Mouse (Mus musculus) midbrain, embryonic 15.5 days (tissue): ENCODE data around the gene Snrpc. TPM values are rescaled to one million over a fixed set of nuclear protein-coding genes. Genes with fewer than 3 reads are reported as not detected.
"Not testable (repeated sequence)": the region's sequence is repeated elsewhere in the genome, so short reads cannot be mapped to it uniquely, and the experiment has no call there.

Source experiments
- ATAC-seq: fragments of 200-750 bp; cut with Nextera tagmentation; replicated peaks from 2 replicates; pipeline ENCODE4 v1.8.0; 2017; ENCODE audit warnings: moderate TSS enrichment
- H3K27ac ChIP-seq: fragments of 300-500 bp; sonication (generic); 2 replicates; pipeline ENCODE4 v1.5.1; 2015; ENCODE audit warnings: mild to moderate bottlenecking, inconsistent platforms
- H3K27me3 ChIP-seq: fragments of 300-500 bp; sonication (generic); replicated peaks from 2 replicates; pipeline ENCODE4 v1.6.1; 2015; ENCODE audit warnings: inconsistent platforms
- H3K36me3 ChIP-seq: fragments of 300-500 bp; sonication (generic); replicated peaks from 2 replicates; pipeline ENCODE4 v1.6.1; 2015; ENCODE audit warnings: inconsistent platforms
- H3K4me1 ChIP-seq: fragments of 300-500 bp; sonication (generic); 2 replicates; pipeline ENCODE4 v1.6.1; 2015; ENCODE audit warnings: inconsistent platforms
- H3K4me2 ChIP-seq: fragments of 300-500 bp; sonication (generic); 2 replicates; pipeline ENCODE4 v1.6.1; 2015; ENCODE audit warnings: inconsistent platforms, mild to moderate bottlenecking, moderate library complexity
- H3K4me3 ChIP-seq: fragments of 300-500 bp; sonication (generic); 2 replicates; pipeline ENCODE4 v1.5.1; 2015; ENCODE audit warnings: mild to moderate bottlenecking, inconsistent platforms
- H3K9ac ChIP-seq: fragments of 300-500 bp; sonication (generic); 2 replicates; pipeline ENCODE4 v1.6.1; 2015; ENCODE audit warnings: mild to moderate bottlenecking, inconsistent platforms
- H3K9me3 ChIP-seq: fragments of 300-500 bp; sonication (generic); 2 replicates; pipeline ENCODE4 v1.6.1; 2016; ENCODE audit warnings: inconsistent platforms
- WGBS: fragments of 180-500 bp; shearing (Covaris S2); methylation state at CpG from one replicate; pipeline ENCODE4 v1.1.7; 2015; ENCODE audit warnings: mixed read lengths; 5-methylcytosine and 5-hydroxymethylcytosine counted together
- polyA plus RNA-seq: library from polyadenylated mRNA; unstranded; fragments of >200 nt; fragmentation: Nextera tagmentation; extraction: Ambion mirVana; gene quantifications from 2 replicates; pipeline ENCODE4 v1.2.1, GENCODE M21; 2015

Snrpc gene
- 204 and 212 TPM in 2 replicates for polyA plus RNA-seq

DNA sequence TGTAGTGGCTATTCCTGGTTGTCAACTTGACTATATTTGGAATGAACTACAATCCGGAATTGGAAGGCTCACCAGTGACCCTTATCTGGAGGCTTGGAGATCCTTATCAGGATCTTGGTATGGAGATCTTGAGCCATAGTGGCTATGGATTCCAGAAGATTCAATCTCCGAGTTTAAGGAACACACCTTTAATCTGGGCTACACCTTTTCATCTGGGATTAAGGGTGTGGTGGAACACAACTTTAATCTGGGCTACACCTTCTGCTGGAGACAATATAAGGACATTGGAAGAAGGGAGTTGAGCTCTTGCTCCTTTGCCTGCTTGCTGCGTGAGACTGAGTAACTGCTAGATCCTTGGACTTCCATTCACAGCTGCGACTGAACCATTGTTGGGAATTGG lies at the start of gene Snrpc:
TSS of gene Snrpc (plus strand) at position 301 of the 400 bp plus-strand sequence.
- not testable (repeated sequence) for H3K27ac ChIP-seq, H3K9me3 ChIP-seq, H3K36me3 ChIP-seq, H3K4me2 ChIP-seq, H3K27me3 ChIP-seq, H3K9ac ChIP-seq, H3K4me3 ChIP-seq, ATAC-seq
- H3K4me1 ChIP-seq: peaks cover 13% of the 10 kb centered on the region
- 82% methylated on average over 4 of the region's 4 CpGs for WGBS

DNA sequence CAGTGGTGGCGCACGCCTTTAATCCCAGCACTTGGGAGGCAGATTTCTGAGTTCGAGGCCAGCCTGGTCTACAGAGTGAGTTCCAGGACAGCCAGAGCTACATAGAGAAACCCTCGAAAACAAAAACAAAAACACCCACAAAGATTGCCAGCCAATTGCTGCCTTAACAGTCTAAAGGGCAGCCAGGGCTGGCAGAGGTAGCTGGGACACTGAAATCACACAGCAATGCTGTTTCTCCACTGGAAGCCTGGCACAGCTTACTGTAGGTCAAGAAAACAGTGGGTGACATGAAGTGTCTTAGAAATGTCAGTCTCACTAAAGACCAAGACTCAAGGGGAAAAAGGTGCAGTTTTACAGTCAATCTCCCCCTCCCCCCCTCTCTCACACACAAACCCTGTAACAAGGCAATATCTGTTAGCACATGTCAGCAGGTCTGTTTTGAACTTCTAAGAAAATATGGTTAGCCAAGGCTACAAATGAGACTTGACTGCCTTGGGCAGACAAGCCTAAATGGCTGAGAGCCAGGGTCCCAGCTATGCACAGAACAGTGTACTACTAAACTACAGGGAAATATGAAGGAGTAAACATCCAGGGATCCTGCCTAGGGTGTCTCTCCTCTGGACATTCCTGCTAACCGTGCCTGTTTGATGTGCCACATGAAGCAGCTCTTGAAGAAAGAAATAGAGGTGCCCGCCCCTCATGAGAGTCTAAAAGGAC lies 49.3 kb upstream of the Snrpc start:
- Histone ChIP-seq H3K4me2 (no peak overlapping the region), H3K4me1 (no peaks in the 10 kb centered on the region; the same call in 1 of the 2 replicates), H3K9me3 (no peaks in the 10 kb centered on the region), H3K9ac (no peak overlapping the region), H3K27ac (no peak overlapping the region), H3K4me3 (no peak overlapping the region), H3K27me3 (no peaks in the 10 kb centered on the region), H3K36me3 (peaks cover 4% of the 10 kb centered on the region; the same call in 1 of the 2 replicates)
- WGBS: 93% methylated on average over 6 of the region's 6 CpGs
- ATAC-seq: no peak

DNA sequence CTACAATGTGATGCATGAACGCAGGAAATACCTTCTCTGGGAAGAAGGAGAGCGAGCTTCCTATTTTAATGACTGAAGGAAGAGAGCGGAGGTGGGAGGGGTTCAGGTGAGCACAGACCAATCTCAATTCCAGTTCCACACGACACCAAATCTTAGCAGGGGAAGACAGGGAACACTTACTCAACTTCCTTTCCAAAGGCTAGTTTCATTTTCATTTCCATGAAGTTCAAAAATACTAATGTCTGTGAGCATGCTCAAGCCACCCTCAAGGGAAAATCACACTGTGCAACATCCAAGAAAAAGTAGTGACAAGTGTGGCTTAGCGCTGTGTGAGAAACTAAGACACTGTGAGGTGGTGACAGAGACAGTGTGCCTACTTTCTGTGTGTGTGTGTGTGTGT lies 47.9 kb upstream of the Snrpc start:
- H3K4me3 ChIP-seq: no peak overlapping the region
- H3K4me2 ChIP-seq: no peak overlapping the region
- H3K27me3 ChIP-seq: no peaks in the 10 kb centered on the region
- no peaks in the 10 kb centered on the region for H3K9me3 ChIP-seq
- no peak overlapping the region for H3K9ac ChIP-seq
- WGBS: 92% methylated on average over 5 of the region's 5 CpGs
- H3K27ac ChIP-seq: no peak overlapping the region
- peaks cover 4% of the 10 kb centered on the region; the same call in 1 of the 2 replicates for H3K36me3 ChIP-seq
- no peak for ATAC-seq
- no peaks in the 10 kb centered on the region; the same call in 1 of the 2 replicates for H3K4me1 ChIP-seq

DNA sequence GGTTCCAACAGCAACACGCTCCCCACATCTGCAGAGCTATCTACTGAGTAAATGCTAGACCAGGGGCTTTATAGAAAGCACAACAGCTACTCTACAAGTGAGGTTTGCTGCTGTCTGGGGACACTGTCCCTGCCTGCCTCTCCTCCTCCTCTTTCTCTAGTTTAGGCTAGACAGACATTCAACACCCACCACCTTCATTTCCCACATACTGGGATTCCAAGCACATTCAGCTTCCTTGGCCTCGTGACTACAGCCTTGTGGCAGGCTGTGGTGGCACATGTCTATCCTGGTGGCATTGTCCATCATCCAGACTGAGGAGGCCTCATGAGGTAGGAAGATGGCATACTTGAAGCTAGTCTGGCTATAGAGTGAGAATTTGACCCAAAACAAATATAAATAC lies 47.0 kb upstream of the Snrpc start:
- Histone ChIP-seq H3K36me3 (peaks cover under 1% of the 10 kb centered on the region; the same call in 1 of the 2 replicates), H3K4me1 (no peaks in the 10 kb centered on the region; the same call in 1 of the 2 replicates), H3K27ac (no peak overlapping the region), H3K9ac (no peak overlapping the region), H3K9me3 (no peaks in the 10 kb centered on the region), H3K27me3 (no peaks in the 10 kb centered on the region), H3K4me3 (no peak overlapping the region), H3K4me2 (no peak overlapping the region)
- no peak for ATAC-seq
- 79% methylated on average over 2 of the region's 2 CpGs for WGBS

DNA sequence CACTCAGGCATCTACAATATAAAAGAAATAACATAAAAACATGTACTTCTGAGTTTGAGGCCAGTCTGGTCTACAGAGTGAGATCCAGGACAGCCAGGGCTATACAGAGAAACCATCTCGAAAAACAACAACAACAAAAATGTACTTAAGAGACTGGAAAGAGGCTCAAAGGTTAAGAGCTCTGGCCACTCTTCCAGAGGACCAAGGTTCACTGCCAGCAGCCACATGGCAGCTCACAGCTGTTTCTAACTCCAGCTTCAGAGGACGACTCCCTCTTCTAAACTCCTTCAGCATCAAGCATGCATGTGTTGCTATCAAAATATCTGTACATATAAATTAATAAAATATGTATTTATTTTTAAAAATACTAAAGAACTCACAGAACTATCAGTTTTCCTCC lies 46.4 kb upstream of the Snrpc start:
- WGBS: 92% methylated on average over 2 of the region's 2 CpGs
- H3K9ac ChIP-seq: no peak overlapping the region
- no peak overlapping the region for H3K27ac ChIP-seq
- no peaks in the 10 kb centered on the region for H3K27me3 ChIP-seq
- H3K4me3 ChIP-seq: no peak overlapping the region
- no peak overlapping the region for H3K4me2 ChIP-seq
- no peaks in the 10 kb centered on the region for H3K36me3 ChIP-seq
- no peak for ATAC-seq
- H3K4me1 ChIP-seq: peaks cover 5% of the 10 kb centered on the region
- H3K9me3 ChIP-seq: no peaks in the 10 kb centered on the region

DNA sequence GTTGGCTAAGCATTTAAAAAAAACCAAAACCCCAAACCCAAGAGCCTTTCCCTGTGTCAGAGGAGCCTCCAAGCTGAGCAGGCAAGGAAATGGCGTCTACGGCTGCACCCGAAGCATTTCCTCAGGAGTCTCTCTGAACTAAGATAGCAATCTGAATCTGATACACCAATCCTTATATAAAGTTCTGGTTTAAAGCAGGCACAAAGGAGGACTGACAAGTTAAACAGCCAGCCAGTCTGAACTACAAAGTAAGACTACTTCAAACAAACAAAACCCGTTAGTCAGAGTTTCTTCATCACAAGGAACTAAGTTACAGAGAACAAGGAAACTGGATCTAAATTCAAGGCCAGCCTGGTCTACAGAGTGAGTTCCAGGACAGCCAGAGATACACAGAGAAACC lies 45.4 kb upstream of the Snrpc start:
- Histone ChIP-seq H3K4me3 (no peak overlapping the region), H3K4me2 (no peak overlapping the region), H3K27ac (no peak overlapping the region), H3K36me3 (no peaks in the 10 kb centered on the region), H3K4me1 (peaks cover 15% of the 10 kb centered on the region), H3K9me3 (no peaks in the 10 kb centered on the region), H3K9ac (no peak overlapping the region), H3K27me3 (no peaks in the 10 kb centered on the region)
- 88% methylated on average over 4 of the region's 4 CpGs for WGBS
- ATAC-seq: no peak

DNA sequence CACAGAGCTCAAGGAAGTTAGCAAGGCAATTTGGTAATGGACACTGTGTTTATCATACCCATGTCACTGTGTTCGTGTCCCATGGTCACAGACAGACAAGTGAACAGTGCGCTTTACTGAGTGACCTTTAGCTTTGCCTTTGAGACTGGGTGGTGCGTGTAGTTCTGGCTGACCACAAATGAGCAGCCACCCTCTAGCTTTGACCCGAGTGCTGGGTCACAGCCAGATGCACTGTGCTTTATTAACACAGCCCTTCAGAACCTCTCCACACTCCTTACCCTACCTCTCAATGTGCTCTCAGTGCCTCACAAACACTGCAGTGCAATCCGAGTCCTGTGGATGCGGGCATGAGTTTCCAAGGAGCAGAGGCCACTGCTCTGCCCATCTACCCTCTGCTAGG lies 44.8 kb upstream of the Snrpc start:
- Histone ChIP-seq H3K4me3 (no peak overlapping the region), H3K27ac (no peak overlapping the region), H3K9ac (no peak overlapping the region), H3K36me3 (no peaks in the 10 kb centered on the region), H3K27me3 (no peaks in the 10 kb centered on the region), H3K4me1 (peaks cover 21% of the 10 kb centered on the region), H3K9me3 (no peaks in the 10 kb centered on the region), H3K4me2 (no peak overlapping the region)
- 92% methylated on average over 6 of the region's 6 CpGs for WGBS
- ATAC-seq: no peak

DNA sequence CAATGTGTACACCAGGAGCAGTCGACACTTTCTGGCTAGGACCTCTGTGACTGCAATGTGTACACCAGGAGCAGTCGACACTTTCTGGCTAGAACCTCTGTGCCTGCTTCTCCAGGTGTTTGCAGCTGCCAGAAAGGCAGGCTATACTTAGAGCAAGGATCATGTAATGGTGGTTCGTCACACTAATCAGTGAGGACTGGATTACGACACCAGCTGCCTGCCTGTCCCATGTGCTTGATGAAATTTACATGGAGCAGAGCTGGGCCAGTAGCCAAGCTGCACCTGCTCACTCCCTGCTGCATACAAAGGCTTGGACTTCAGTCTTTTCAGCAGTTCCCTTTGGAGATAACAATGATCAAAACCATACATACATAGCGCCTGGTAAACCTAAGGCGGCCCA lies 41.2 kb upstream of the Snrpc start:
- ATAC-seq: peak; percentile 84
- peaks cover 37% of the 10 kb centered on the region for H3K4me1 ChIP-seq
- H3K27me3 ChIP-seq: no peaks in the 10 kb centered on the region
- H3K27ac ChIP-seq: peak overlapping the region; percentile 79
- WGBS: 18% methylated on average over 6 of the region's 6 CpGs
- H3K4me2 ChIP-seq: peak overlapping the region; percentile 19
- H3K9ac ChIP-seq: peak overlapping the region; percentile 15; the same call in 1 of the 2 replicates
- H3K9me3 ChIP-seq: no peaks in the 10 kb centered on the region
- H3K4me3 ChIP-seq: no peak overlapping the region
- H3K36me3 ChIP-seq: no peaks in the 10 kb centered on the region

DNA sequence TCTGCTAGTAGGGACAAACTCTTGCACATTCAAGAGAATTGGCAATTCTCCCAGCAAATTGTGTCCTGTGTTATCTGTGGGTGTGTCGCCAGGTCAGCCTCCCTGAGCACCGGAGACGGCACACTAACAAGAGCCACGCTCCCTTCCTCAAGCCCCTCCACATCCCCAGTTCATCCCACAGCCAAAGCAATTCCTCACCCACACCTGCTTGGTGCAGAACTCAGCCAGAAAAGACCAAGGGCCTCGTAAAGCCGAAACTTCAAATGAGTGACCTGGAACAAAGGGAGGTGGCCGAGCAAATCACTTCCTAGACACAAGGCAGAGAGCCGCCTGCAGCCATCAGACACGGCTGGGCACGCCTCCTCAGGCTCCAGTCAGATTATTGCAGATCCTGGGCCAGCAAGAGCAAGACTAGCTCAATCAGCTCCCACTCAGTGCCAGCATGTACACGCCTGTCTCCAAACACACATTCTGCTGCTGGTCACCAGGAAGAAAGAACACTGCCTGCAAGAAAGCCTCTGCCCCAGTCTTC lies 40.5 kb upstream of the Snrpc start:
- no peaks in the 10 kb centered on the region for H3K36me3 ChIP-seq
- WGBS: 7% methylated on average over 11 of the region's 11 CpGs
- H3K4me2 ChIP-seq: peak overlapping the region; percentile 19
- peaks cover 37% of the 10 kb centered on the region for H3K4me1 ChIP-seq
- peak overlapping the region; percentile 15; the same call in 1 of the 2 replicates for H3K9ac ChIP-seq
- peak overlapping the region; percentile 79 for H3K27ac ChIP-seq
- 0 out of 2 replicates have a peak overlapping the region, but pooled peaks have one; percentile 0 for H3K4me3 ChIP-seq
- peak; percentile 70 for ATAC-seq
- no peaks in the 10 kb centered on the region for H3K27me3 ChIP-seq
- H3K9me3 ChIP-seq: no peaks in the 10 kb centered on the region

DNA sequence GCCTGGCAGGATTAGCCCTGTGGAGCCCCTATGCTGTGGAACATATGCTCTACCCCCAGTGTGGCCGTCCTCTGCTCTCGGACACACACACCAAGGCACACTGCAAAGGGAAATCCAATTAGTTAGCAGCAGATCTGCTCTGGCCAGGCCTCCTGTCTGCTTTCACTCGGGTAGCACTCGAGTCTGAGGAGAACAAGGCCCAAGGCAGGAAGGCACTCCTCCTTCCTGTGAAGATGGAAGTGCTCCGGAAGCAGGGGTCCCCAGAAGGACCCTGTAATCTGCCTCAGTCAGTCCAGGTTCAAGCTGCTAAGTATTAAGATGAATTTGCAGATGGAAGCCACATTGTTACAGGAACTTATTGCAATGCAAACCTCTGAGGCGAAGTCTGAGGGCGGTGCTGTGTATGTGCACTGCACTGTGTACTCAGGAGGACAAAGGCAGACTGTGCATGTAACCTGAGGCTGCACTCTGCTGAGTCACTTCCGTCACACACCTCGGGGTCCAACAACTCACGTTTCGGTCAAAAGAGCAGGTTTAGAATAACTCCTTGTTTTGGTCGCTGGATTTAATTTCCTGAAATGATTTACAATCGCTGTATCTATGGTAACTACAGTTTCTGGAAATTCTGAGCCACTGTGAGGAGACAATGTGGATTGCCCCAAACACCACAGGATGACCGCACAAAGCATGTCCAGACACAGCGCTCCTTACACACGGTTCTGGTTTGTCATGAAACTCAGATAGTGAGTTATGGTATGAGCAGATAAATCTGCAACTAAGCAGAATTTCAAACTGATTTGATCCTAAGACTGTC lies 38.0 kb upstream of the Snrpc start:
- no peak overlapping the region for H3K4me3 ChIP-seq
- WGBS: 50% methylated on average over 16 of the region's 16 CpGs
- no peak for ATAC-seq
- no peaks in the 10 kb centered on the region for H3K9me3 ChIP-seq
- no peak overlapping the region; the same call in 1 of the 2 replicates for H3K9ac ChIP-seq
- peak overlapping the region; percentile 75 for H3K27ac ChIP-seq
- H3K27me3 ChIP-seq: no peaks in the 10 kb centered on the region
- no peak overlapping the region for H3K4me2 ChIP-seq
- H3K36me3 ChIP-seq: no peaks in the 10 kb centered on the region
- H3K4me1 ChIP-seq: peaks cover 37% of the 10 kb centered on the region

DNA sequence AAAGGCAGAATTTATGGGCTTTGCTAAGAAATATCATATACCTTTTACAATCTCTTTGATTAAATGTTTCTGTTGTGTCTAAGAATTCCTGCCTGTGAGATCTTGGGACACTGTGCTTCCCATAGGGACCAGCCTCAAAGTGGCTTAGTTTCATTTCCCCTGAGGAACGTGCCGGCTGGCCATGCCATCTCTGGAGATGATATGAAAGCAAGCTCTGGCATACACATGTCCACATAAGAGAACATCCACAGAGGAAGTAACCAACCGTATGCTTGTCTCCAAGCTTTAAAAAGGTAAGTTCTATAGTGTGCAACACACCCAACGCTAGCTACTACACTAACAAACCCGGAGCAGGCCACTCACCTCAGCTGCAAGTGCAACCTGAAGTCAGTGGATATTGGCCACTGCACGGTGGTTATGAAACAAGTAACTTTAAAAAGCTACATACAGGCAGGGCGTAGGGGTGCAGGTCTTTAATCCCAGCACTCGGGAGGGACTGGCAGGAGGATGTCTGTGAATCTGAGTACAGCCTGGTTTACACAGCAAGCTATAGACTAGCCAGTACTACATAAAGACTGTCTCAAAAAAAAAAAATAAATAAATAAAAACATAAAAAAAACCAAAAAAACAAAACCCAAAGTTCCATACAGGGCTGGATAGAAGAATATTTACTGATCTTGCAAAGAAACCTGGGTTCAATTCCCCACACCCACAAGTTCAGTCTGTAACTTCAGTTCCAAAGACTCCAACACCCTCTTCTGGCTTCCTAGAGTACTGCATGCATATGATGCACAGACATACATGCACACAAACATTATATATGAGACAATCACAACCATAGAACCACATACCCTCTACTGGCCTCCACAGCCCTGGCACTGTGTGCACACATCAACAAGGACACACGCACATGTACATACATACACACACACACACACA lies 37.0 kb upstream of the Snrpc start:
- 88% methylated on average over 9 of the region's 9 CpGs for WGBS
- Histone ChIP-seq H3K36me3 (no peaks in the 10 kb centered on the region), H3K9me3 (no peaks in the 10 kb centered on the region), H3K9ac (no peak overlapping the region), H3K4me2 (no peak overlapping the region), H3K27me3 (no peaks in the 10 kb centered on the region), H3K4me1 (peaks cover 37% of the 10 kb centered on the region), H3K4me3 (no peak overlapping the region), H3K27ac (no peak overlapping the region)
- no peak for ATAC-seq
